Mouse (Mus musculus): Measurements from ENCODE around the gene Fbxl13. TPM values are rescaled to one million over a fixed set of nuclear protein-coding genes. Genes with fewer than 3 reads are reported as not detected.
"Not testable (repeated sequence)": the region's sequence is repeated elsewhere in the genome, so short reads cannot be mapped to it uniquely, and the experiment has no call there.

Gene Fbxl13
- total RNA-seq, 2 experiments from 2014 or later: 0.12 to 0.21 TPM

DNA sequence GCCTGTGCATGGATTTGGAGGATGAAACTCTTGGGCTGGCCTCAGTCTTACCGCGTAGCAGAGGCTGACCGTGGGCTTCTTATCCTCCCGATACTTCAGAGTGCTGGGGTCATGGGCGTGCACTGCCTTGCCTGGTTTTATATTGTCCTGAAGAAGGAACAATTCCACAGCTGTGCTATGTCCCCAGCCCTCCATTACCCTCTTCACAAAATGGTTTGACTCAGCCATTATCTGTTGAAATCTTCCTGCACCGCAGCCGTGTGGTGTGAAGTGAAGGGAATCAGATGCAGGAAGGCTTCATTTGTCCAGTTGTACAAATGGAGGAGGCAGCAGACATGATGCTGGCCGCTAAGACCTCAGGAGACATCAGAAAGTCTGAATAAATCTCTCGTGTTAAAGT lies 11.5 kb upstream of the Fbxl13 start:
- no peak for DNase-seq

GRCm38 (mm10) chr5:21651885-21652612 lies 6.6 kb upstream of the Fbxl13 start:
- no peak for DNase-seq

- no peak for DNase-seq
Measured at GRCm38 (mm10) chr5:21650736-21651135, 5.3 kb upstream of the Fbxl13 start.

- DNase-seq: no peak
Measured at GRCm38 (mm10) chr5:21646133-21646491, 678 bp upstream of the Fbxl13 start.

DNA sequence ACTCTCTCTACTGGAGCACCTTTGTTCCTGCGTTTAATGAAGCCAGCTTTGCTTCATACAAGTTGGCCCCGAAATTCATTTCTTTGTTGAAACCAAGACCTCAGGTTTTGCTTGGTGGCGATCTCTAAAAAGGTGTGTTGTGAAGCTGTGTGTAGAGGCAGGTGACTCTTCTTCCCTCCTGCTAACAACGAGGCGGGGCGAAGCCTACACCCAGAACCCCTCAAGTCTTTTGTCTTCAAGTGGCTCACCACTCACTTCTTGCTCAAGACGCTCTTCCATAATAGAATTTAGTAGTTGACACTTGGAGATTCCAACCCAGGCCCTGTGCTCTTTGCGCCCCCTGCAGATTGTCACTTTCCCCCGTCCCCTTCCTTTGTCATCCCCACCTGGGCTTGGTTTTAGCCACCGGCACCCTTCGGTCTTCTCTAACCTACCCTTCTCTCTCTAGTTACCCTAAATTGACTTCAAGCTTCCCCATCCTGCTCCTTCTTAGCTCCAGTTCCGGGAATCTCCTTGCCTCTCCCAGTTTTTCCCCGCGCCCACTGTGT lies 469 bp downstream of the Fbxl13 start:
- DNase-seq: no peak

DNA sequence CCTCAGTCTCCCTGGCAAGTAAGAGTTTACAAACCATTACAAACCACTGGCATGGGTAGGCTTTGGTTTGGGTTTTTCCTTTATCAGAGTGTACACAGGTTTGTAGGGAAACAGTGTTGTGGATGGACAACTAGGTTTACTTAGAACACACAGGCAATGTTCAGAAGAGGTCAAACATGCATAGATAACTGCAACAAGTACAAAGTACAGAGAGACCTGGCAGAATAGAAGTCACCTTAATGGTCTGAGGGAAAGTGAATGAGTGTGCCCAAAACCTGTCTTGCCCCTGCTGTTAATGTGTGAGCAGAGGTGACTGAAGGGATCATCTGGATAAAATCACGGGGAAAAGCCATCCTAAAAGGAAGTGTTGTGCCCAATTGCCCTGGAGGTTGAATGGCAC lies 1.8 kb downstream of the Fbxl13 start:
- DNase-seq: no peak

DNA sequence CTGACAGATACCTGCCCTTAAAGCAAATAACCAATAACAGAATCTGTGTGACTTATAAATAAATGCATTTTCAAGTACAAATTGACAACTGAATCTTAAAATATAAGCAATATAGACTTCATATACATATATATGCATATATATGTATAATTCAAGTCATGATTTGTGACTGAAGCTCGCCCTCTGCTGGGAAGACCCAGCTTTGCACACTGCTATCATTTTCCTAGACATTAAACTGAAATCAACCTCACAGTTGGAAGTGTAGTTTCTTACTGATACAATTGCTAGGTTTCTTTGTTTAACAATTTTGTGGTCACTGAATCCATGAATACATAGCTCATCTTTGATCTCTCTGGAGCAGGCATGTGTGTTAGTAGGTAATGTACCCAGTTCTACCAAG lies 4.5 kb downstream of the Fbxl13 start:
- DNase-seq: peak; percentile 43

DNA sequence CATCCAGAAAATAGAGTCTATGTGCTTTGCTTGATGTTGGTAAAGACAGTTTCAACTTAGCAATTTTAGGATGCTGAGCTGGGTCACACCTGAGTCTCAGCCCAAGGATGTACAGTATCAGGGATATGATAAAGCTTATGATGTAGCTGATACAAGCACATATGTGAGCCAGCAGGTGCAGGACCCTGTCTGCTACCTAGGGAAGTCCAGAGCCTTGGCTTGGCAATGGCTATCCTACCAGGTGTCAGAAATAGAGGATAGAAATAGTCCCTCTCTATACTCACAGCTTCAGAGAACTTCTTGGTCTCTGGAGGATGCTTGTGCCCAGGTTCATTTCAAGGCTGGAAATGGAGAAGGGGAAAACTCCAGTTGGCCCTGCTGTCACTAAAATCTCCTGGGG lies 19.5 kb downstream of the Fbxl13 start:
- DNase-seq: no peak

DNA sequence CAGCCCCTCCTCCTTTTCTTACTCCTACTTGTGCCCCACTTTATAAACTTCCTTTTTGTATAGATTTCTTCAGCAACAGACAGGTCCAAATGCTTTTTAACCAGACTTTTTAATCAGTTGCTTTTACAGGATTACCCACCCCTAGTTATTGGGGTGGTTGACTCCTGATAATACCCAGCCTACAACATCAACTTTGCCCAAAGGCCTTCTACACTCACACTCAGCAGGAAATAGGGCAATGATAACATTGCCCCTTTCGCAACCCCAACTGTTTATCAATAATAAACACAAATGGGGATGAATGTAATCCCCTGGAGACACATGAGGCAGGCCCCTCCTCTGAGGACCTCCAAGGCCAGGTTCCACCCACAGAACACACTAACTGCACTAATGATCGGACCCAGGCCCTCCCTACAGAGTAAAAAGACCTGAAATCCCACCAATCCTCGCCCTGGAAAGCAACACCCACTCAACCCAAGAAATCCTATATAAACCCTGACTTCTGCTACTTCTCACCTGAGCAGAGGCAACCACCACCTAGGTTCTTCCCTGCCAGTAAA lies 28.9 kb downstream of the Fbxl13 start:
- no peak for DNase-seq

DNA sequence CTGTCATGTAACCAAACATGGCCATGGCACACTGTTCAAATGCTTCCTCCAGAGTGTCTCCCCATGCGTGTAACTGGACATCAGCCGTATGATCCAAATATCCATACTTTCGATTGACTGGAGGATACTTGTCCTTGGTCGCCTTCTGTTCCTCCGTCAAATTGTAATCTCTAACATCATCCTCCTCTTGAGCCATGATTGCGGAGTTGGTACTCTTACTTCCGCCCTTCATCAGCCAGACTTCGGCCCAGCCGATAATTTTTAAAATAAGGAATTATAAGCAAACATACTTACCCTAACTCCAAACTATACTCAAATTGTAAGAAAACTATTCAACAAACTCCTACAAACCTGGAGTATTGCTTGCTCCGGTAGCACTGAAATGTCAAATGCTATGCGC lies 31.1 kb downstream of the Fbxl13 start:
- not testable (repeated sequence) for DNase-seq

GRCm38 (mm10) chr5:21610996-21611395 lies 34.4 kb downstream of the Fbxl13 start:
- no peak for DNase-seq

- DNase-seq: peak; percentile 58
Measured at GRCm38 (mm10) chr5:21608311-21609304, 36.8 kb downstream of the Fbxl13 start.

DNA sequence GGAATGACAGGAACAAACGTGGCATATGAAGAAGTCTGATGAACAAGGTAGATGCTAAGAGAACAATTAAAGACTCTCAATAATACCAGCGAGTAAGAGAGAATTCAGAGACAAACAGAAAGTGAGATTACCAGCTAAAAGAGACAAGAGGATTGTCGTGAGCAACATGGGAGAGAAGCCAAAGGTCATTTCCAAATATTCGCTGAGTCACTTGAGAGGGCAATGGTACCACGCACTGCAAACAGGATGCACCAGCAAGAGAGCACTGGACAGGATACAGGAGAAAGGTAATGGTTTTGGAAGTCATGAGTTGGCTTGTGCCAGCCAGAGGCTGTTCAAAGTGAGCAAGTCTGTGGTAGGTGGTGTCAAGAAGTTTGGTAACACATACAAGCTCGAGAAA lies 39.5 kb downstream of the Fbxl13 start:
- peak; percentile 24 for DNase-seq

DNA sequence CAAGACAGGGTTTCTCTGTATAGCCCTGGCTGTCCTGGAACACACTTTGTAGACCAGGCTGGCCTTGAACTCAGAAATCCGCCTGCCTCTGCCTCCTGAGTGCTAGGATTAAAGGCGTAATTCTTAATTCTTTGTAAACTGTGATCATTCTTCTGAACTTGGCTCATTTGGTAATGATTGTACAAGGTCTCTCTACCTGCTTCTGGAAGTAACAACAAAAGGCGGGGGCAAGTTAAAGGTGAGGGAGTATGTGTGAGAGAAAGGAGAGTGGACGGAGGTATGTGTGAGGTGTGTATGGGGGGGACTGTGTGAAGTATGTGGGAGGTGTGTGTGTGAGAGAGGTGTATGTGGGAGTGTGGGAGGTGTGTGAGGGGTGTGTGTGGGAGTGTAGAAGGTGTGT lies 45.5 kb downstream of the Fbxl13 start:
- DNase-seq: no peak

DNA sequence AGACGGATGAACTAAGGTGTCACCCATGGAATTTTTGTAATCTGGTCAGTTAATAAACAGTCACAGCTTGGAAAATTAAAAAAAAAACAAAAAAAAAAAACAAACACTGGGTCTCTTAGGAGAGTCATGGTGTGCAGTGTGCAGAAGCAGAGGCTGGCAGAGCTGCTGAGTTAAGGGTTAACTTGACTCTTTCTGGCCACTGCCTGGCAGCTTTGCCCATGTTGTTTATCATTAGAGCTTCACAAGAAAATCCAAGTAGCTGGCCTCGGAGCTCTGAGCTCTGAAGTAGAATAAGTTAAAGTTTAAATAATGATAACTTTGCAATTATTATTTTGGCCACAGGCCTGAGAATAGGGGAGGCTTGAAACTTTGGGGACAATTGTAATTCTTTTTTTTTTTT lies 45.9 kb downstream of the Fbxl13 start:
- not testable (repeated sequence) for DNase-seq

DNA sequence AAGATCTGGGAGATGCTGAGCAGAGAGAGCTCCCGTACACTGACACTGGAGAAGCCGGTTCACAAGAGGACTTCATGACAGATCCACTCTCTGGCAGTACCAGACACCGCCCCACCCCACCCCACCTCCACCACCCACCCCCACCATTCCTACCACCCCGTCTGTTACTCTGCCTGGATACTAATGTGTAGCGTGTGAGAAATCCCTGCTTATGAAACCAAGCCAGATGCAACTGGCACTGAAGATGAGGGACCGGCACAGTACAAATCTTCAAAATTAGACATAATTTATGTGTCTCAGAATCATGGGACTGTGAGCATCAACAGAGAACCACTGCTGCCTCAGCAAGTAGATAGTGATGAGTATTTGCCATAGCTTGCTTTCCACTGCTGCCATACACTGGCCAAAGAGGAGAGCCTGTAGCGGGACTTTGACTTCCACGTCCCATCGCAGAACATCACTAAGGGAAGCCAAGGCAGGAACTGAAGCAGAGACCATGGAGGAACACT lies 52.2 kb downstream of the Fbxl13 start:
- no peak for DNase-seq

DNA sequence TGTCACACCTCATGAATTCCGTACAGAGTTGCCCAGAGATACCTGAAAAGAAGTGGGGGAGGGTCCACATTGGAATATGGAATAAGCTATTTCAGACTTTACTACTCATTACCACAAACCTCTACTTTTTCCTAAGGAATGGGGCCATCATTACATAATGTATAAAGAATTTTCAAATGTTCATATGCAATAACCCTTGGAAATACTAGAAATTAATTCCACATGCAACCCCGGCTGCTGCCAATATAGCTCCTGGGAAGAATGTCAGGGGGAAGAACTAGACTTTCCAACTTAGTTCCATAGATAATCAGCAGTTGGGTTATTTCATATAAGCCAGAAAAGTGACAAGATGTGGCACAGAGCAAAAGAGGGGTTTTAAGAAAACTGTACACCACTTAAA lies 53.3 kb downstream of the Fbxl13 start:
- DNase-seq: no peak

GRCm38 (mm10) chr5:21588220-21588619 lies 57.2 kb downstream of the Fbxl13 start:
- DNase-seq: no peak

- DNase-seq: no peak
Measured at GRCm38 (mm10) chr5:21587683-21588082, 57.8 kb downstream of the Fbxl13 start.

- DNase-seq: peak; percentile 69
Measured at GRCm38 (mm10) chr5:21586763-21587162, 58.7 kb downstream of the Fbxl13 start.

DNA sequence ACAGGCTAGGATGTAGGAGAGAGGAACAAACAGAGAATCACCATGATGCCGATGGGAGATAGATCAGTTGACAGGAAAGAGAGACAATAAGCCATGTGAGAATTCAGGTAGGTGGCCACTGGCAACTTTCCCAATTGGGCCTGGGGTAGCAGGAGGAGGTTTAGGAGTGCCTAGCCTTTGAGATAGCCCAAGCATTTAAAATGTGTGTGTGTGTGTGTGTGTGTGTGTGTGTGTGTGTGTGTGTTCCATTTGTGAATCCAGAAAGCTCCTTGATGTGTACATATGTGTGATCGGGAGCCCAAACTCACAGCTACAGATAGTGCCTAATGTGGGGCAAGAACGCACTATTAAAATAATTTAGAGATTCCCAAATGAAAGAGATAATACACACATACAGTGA lies 67.3 kb downstream of the Fbxl13 start:
- no peak for DNase-seq

DNA sequence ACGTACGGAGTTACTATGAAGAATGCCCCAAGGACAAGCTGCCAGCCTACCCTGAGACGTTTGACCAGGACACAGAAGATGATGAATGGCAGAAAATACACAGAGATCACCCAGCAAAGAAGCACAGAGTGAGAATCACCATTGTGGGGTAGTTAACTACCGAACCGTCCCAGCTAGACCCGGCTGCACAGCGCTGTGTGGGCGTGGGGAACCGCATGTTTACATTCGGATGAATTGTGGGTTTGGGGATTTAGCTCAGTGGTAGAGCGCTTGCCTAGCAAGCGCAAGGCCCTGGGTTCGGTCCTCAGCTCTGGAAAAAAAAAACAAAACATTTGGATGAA lies 70.3 kb downstream of the Fbxl13 start:
- DNase-seq: no peak

All from adrenal gland, postnatal 10 days (tissue).